Mouse (Mus musculus): ENCODE measurements around the gene E330017A01Rik.

Gene E330017A01Rik

DNA sequence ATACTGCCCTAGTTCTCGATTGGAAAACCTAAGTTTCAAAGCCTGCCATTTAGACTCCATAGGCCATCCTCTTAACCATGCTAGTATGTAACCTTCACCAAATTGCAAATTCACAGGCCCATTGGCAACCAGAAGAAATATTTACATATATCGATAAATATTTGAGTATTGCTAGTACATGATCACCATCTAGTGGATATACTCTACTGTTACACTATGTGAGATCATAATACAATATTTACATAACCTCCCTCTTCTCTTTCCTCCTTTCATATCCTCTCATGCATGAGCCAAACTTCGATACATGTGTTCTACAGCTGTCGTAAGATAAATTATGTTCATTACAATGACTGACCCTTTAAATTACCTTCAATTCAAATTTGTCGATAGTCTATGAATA is 24.5 kb upstream of the E330017A01Rik start:
- DNase-seq (ENCODE audit: low read depth, low spot score) = no peak

GRCm38 (mm10) chr16:58662287-58662791 is 23.8 kb upstream of the E330017A01Rik start:
- no peak for DNase-seq (ENCODE audit: low read depth, low spot score)

- DNase-seq (ENCODE audit: low read depth, low spot score) = no peak
Observed at GRCm38 (mm10) chr16:58661826-58662225, 23.3 kb upstream of the E330017A01Rik start.

GRCm38 (mm10) chr16:58658668-58659067 is 20.1 kb upstream of the E330017A01Rik start:
- DNase-seq (ENCODE audit: low read depth, low spot score) = no peak

DNA sequence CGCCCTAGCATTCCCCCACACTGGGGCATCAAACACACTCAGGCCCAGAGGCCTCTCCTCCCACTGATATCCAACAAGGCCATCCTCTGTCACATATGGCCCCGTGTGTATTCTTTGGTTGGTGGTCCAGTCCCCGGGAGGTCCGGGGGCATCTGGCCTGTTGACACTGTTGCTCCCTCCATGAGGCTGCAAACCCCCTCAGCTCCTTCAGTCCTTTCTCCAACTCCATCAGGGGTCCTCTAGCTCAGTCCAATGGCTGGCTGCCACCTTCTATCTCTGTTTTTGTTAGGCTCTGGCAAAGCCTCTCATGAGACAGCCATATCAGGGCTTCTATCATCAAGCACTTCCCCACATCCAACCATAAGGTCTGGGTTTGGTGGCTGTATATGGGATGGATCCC is 18.0 kb upstream of the E330017A01Rik start:
- no peak for DNase-seq (ENCODE audit: low read depth, low spot score)

DNA sequence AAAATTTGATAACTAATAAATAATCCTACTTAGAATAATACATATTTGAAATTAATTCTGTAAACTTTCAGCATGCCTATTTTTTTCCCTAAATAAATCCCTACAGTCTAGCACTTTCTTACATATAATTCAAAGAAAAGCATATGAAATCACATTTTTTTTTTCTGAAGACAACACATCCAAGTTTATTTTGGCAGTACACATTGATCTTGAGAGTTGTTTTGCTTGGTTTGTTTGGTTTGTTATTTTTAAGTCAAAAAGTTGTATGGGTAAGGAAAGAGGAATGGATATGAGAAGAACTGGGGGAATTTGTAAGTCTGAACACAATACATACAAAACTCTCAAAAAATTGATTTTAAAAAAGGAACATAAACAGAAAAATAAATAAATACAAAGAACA is 17.2 kb upstream of the E330017A01Rik start:
- no peak for DNase-seq (ENCODE audit: low read depth, low spot score)

DNA sequence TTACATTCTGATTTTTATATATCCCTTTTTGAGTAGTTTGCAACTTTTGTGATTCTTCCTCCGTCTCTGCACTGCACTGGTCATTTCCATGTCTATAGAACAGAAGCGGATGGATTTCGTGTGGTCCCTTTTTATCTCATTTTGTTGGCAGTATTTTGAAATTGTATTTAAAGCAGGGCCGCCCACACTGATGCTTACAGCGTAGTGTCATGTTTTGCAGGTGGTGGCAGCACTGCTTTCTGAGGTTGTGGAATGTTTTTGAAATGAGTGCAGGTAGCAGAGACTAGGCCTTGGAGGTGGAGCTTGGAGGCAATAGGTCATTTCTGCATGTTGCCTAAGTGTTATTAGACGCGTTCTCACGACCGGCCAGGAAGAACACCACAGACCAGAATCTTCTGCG is 11.4 kb upstream of the E330017A01Rik start:
- no peak for DNase-seq (ENCODE audit: low read depth, low spot score)

GRCm38 (mm10) chr16:58638016-58638415 is 523 bp downstream of the E330017A01Rik start:
- DNase-seq (ENCODE audit: low read depth, low spot score) = no peak

- no peak for DNase-seq (ENCODE audit: low read depth, low spot score)
Observed at GRCm38 (mm10) chr16:58637448-58637847, 1.1 kb downstream of the E330017A01Rik start.

- DNase-seq (ENCODE audit: low read depth, low spot score) = no peak
Observed at GRCm38 (mm10) chr16:58635866-58636265, 2.7 kb downstream of the E330017A01Rik start.

GRCm38 (mm10) chr16:58629736-58630135 is 8.8 kb downstream of the E330017A01Rik start:
- no peak for DNase-seq (ENCODE audit: low read depth, low spot score)

GRCm38 (mm10) chr16:58628968-58629367 is 9.6 kb downstream of the E330017A01Rik start:
- no peak for DNase-seq (ENCODE audit: low read depth, low spot score)

DNA sequence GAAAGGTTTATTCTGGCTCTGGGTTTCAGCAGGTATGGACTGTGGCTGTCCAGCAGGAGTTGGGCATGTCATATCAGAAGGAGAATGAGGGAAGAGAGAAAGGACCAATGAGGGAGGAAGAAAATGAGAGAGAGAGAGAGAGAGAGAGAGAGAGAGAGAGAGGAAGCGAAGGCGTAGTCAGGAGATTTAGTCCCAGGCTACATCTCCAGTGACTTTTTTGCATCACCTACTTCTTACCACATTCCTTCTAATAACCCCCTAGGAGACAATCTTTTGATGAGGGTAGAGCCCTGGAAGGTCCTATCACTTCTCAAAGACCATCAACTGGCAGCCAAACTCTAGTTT is 10.2 kb downstream of the E330017A01Rik start:
- DNase-seq (ENCODE audit: low read depth, low spot score) = no peak

- no peak for DNase-seq (ENCODE audit: low read depth, low spot score)
Observed at GRCm38 (mm10) chr16:58627597-58628335, 10.8 kb downstream of the E330017A01Rik start.

GRCm38 (mm10) chr16:58623944-58624343 is 14.6 kb downstream of the E330017A01Rik start:
- DNase-seq (ENCODE audit: low read depth, low spot score) = peak; percentile 19

DNA sequence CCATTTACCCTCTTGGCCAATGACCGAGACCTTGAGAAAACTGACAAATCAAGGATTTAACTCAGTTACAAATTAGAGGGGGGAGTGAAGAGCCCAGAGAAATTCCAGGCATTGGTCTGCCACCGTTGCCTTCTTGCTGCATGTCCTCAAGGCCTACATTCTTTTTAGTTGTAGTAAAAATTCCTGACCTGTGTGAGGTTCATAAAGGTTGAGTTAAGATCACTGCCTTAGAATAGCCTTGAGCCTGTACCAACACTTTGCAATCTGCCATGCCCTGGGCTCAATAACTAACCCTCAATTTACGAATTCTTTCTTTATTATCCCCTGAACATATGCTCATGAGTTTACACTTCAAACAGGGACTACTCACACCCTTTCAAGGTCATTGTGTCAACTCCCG is 15.4 kb downstream of the E330017A01Rik start:
- no peak for DNase-seq (ENCODE audit: low read depth, low spot score)

GRCm38 (mm10) chr16:58622377-58622776 is 16.2 kb downstream of the E330017A01Rik start:
- DNase-seq (ENCODE audit: low read depth, low spot score) = no peak

GRCm38 (mm10) chr16:58617346-58617745 is 21.2 kb downstream of the E330017A01Rik start:
- no peak for DNase-seq (ENCODE audit: low read depth, low spot score)

GRCm38 (mm10) chr16:58616878-58617277 is 21.7 kb downstream of the E330017A01Rik start, which contains the start of gene Gm813:
Gene Gm813, minus strand, starts transcription at chr16:58616978.
- DNase-seq (ENCODE audit: low read depth, low spot score) = no peak

DNA sequence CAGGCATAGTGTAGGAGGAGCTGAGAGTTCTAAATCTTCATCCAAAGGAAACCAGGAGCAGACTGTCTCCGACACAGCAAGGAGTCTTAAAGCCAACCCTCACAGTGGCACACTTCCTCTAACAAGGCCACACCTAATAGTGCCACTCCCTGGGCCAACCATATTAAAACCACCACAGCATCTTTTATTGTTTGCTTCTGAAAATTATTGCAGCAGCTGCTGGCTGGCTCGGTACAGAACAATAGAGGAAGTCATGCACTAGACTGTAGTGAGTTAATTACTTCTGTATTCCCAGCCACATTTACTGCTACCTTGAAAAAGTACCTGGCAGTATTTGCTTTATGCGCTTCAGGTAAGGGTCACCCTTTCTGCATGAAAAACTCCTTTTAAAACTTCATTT is 25.6 kb downstream of the E330017A01Rik start:
- DNase-seq (ENCODE audit: low read depth, low spot score) = no peak

GRCm38 (mm10) chr16:58607101-58607500 is 31.4 kb downstream of the E330017A01Rik start:
- no peak for DNase-seq (ENCODE audit: low read depth, low spot score)

DNA sequence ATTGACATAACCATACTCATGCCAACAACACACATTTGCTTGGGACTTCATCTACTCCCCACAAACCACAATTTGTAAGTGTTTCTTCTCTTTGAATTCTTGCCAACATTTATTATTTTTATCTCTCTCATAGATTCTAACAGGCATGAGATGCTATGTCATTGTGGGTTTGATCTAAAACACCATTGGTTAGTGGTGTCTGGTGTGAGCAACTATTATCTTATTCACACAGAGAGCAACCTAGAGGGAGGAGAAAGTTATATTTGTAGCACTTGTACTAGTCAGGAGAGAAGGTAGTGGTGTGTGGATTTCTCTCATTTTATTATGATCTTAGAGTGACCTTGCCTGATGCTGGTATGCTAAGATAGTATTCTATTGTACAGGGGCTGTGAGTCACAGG is 33.9 kb downstream of the E330017A01Rik start:
- DNase-seq (ENCODE audit: low read depth, low spot score) = no peak

DNA sequence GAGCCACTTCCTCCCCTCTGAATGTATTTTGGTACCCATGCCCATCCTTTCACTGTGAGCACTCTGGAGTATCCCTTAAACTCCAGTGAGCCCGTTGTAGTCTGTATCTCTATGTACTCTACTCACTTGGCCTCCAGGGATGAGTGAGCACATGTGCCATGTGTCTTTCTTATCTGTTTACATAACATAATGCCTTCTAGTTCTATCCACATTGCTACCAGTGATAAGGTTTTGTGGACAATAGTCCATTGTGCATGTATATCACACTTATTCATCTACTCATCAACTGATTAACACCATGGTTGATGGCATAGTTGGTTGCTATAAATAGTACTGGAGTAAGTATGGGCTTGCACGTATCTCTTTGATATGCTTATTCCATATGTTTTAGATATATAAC is 34.7 kb downstream of the E330017A01Rik start:
- no peak for DNase-seq (ENCODE audit: low read depth, low spot score)

- peak; percentile 93 for DNase-seq (ENCODE audit: low read depth, low spot score)
Observed at GRCm38 (mm10) chr16:58600846-58601245, 37.7 kb downstream of the E330017A01Rik start.
